Mouse (Mus musculus) cerebral cortex, adult 2 months (tissue): Measurements from ENCODE around the gene Gm20792.

Source experiments
- WGBS: fragments of 180-500 bp; shearing (Covaris S2); methylation state at CpG from one replicate; pipeline ENCODE4 v1.1.7; 2018; 5-methylcytosine and 5-hydroxymethylcytosine counted together

Gene Gm20792

DNA sequence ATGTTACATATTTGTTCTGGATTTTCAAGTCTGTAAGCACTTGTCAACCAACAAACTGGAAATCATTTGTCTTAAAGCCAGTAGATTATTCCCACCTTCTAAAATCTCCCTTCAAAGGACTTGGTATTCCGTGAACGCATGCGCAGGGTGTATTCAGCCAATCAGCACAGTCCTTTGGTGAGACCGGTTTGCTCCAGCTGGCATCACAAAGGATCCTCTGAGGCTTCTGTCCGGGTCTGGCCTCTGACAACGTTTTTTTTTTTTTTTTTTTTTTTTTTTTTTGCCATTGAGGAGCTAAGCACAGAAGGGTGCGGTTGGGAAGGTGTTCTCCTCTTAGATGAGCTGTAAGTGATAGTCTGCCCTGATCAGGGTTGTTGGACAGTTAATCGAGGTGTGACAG, at the start of gene Gm20792:
TSS of gene Gm20792 (plus strand) at position 301 of the 400 bp plus-strand sequence.
- WGBS = no CpG with 5 or more reads among the region's 8 CpGs
